Mouse (Mus musculus) heart, embryonic 10.5 days (tissue): Measurements from ENCODE around the gene Celsr2. TPM values are rescaled to one million over a fixed set of nuclear protein-coding genes. Genes with fewer than 3 reads are reported as not detected.

Experiments
- DNase-seq: peaks from one replicate; pipeline ENCODE4 v3.0.0-alpha.2; 2017; ENCODE audit warnings: low spot score
- H3K27ac ChIP-seq: fragments of 300-500 bp; sonication (generic); 2 replicates; pipeline ENCODE4 v1.5.1; 2016; ENCODE audit warnings: mild to moderate bottlenecking
- H3K27me3 ChIP-seq: fragments of 300-500 bp; sonication (generic); 2 replicates; pipeline ENCODE4 v1.6.1; 2016; ENCODE audit warnings: mild to moderate bottlenecking; ENCODE audit not compliant: poor library complexity, insufficient read depth, severe bottlenecking
- H3K36me3 ChIP-seq: fragments of 300-500 bp; sonication (generic); 2 replicates; pipeline ENCODE4 v1.6.1; 2016; ENCODE audit warnings: mild to moderate bottlenecking, moderate library complexity
- H3K4me1 ChIP-seq: fragments of 300-500 bp; sonication (generic); 2 replicates; pipeline ENCODE4 v1.6.1; 2016; ENCODE audit warnings: mild to moderate bottlenecking
- H3K4me3 ChIP-seq: fragments of 300-500 bp; sonication (generic); 2 replicates; pipeline ENCODE4 v1.5.1; 2016; ENCODE audit warnings: mild to moderate bottlenecking, moderate library complexity
- H3K9me3 ChIP-seq: fragments of 300-500 bp; sonication (generic); 2 replicates; pipeline ENCODE4 v1.6.1; 2016; ENCODE audit warnings: mild to moderate bottlenecking, moderate library complexity
- WGBS: fragments of 180-500 bp; shearing (Covaris S2); methylation state at CpG from one replicate; pipeline ENCODE4 v1.1.7; 2016; 5-methylcytosine and 5-hydroxymethylcytosine counted together
- polyA plus RNA-seq: library from polyadenylated mRNA; unstranded; fragments of >200 nt; fragmentation: Nextera tagmentation; extraction: Ambion mirVana; gene quantifications from 2 replicates; pipeline ENCODE4 v1.2.1, GENCODE M21; 2016

The Celsr2 gene
- polyA plus RNA-seq, 1 experiment from 2014 or later = 2.8 TPM

DNA sequence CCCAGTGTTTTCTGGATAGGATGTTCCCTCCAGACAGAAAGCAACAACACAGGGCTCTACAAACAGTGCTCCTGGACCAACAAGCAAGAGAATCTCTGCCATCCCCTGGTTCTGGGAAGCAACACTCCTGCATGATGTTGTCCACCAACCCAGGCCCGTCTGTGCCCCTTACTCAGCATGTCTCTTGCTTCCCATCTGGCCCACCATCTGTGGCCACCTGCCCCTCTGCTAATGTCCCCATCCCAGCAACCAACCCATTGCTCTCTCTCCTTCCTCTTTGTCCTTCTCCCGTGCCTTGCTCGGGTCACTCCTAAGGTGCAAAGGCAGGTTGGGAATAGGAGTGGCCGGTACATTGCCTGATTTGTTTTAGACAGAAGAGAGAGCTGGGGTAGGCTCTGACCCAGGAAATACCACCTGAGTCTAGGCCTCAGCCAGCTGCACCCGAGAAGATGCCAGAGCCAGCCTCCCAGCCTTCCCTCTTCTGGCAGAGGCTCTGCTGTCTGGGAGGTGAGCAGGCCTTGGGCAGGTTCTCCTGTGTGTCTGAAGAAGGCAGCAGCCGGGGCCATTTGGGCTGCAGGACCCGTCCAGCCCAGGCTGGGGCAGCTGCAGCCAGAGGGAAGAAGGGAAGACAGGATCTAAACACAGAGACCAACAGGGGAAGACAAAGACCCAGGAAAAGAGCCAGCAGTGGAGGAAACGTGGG lies 5.5 kb downstream of the Celsr2 start:
- H3K9me3 ChIP-seq = no peaks in the 10 kb centered on the region
- H3K4me3 ChIP-seq = no peak overlapping the region
- 57% methylated on average over 8 of the region's 8 CpGs for WGBS
- H3K36me3 ChIP-seq = peaks cover 20% of the 10 kb centered on the region
- H3K4me1 ChIP-seq = peaks cover 22% of the 10 kb centered on the region
- H3K27ac ChIP-seq = peak overlapping the region; percentile 43
- H3K27me3 ChIP-seq = peaks cover 59% of the 10 kb centered on the region
- no peak for DNase-seq

DNA sequence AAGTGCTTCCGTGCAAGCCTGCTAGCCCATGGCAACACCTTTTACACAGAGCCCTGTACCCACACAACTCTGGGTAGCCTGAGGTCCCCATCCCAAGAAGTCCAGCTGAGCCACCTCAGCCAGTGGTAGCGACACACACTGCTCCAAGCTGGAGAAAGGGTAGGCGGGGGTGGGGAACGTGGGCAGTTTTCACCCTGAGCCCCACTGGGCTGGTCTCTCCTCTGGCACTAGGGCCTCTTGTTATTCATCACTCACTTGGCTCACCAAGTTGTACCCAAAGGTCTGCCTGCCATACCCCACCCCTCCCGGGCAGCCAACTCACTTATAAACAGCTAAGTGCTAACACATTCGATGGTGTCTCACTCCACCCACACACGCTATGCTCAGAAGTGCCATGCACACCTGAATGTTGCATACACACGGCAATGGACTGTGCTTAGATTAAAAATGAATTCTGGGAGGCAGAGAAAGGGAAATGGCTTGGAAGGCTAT lies 6.8 kb downstream of the Celsr2 start:
- 84% methylated on average over 8 of the region's 8 CpGs for WGBS
- no peak overlapping the region for H3K27ac ChIP-seq
- H3K4me3 ChIP-seq = no peak overlapping the region
- no peaks in the 10 kb centered on the region for H3K9me3 ChIP-seq
- H3K4me1 ChIP-seq = peaks cover 22% of the 10 kb centered on the region
- H3K27me3 ChIP-seq = peaks cover 57% of the 10 kb centered on the region
- DNase-seq = no peak
- H3K36me3 ChIP-seq = peaks cover 12% of the 10 kb centered on the region

DNA sequence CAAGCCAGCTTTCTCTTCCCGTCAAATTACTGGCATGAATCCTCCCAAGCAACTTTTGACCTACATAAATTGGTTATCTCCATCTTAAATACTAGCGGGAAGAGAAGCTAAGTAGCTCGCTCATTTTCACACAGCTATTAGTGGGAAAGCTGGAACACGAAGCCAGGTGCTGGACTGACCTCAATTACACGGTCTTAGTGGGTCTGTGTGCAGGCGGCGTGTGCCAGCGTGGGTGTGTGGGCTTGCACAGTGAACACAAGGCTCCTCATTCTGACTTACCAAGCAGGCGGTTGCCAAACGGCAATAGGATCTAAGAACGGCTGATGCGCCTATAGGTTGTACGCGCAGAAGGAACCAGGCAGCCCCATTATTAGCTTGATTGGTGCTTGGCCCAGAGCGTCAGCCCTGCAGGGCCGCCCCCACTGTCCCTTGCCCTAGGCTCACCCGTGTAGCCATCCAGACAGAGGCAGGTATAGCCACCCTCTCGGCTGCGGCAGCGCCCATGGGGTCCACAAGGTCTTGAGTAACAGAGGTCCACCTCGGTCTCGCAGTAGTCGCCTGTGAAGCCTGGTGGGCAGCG lies 9.0 kb downstream of the Celsr2 start:
- WGBS = 82% methylated on average over 24 of the region's 24 CpGs
- H3K27me3 ChIP-seq = peaks cover 66% of the 10 kb centered on the region
- no peak overlapping the region for H3K4me3 ChIP-seq
- H3K27ac ChIP-seq = no peak overlapping the region
- H3K36me3 ChIP-seq = no peaks in the 10 kb centered on the region
- no peak for DNase-seq
- H3K4me1 ChIP-seq = peaks cover 24% of the 10 kb centered on the region
- no peaks in the 10 kb centered on the region for H3K9me3 ChIP-seq

DNA sequence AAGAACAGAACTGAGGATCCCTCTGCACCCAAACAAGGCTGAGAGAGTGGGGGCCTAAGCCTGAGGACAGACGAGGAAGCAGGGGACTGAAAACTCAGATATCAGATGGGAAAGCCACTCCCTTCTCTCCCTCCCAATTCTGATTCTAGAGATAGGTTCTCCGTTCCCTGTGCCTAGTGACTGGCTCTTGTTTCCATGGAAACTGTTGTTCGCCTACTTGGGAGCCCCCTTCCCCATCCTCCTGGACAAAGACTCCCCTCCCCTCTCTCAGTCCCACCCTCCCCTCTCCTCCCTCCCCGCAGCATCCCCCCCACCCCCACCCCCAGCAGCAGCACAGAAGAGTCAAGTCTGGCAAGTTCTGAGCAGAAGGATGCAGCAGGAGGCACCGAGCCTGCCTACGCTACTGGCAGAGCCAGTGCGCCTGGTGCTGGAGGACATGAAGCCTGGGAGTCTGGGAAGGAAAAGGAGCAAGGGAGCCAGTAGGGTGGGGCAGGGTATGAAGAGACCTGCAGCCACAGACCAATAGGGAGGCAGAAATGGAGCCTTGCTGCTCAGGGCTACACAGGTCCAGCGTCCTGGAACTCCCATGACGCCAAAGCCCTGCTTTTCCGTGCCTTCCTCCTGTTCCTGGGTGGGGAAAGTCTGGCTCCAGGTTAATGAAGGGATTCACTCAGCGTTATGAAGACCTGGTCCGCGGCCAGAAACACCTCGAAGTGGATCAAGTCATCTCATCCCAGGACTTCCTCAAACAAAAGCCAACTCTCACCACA lies 9.6 kb downstream of the Celsr2 start:
- Histone ChIP-seq H3K9me3 (no peaks in the 10 kb centered on the region), H3K27me3 (peaks cover 66% of the 10 kb centered on the region), H3K4me1 (peaks cover 17% of the 10 kb centered on the region), H3K27ac (no peak overlapping the region), H3K36me3 (no peaks in the 10 kb centered on the region), H3K4me3 (no peak overlapping the region)
- 39% methylated on average over 14 of the region's 14 CpGs for WGBS
- no peak for DNase-seq

GRCm38 (mm10) chr3:108402528-108402920 lies 12.8 kb downstream of the Celsr2 start:
- no peak for DNase-seq
- Histone ChIP-seq H3K36me3 (no peaks in the 10 kb centered on the region), H3K9me3 (no peaks in the 10 kb centered on the region), H3K4me1 (peaks cover 11% of the 10 kb centered on the region), H3K27ac (no peak overlapping the region), H3K27me3 (peaks cover 68% of the 10 kb centered on the region), H3K4me3 (no peak overlapping the region)
- 89% methylated on average over 15 of the region's 15 CpGs for WGBS

DNA sequence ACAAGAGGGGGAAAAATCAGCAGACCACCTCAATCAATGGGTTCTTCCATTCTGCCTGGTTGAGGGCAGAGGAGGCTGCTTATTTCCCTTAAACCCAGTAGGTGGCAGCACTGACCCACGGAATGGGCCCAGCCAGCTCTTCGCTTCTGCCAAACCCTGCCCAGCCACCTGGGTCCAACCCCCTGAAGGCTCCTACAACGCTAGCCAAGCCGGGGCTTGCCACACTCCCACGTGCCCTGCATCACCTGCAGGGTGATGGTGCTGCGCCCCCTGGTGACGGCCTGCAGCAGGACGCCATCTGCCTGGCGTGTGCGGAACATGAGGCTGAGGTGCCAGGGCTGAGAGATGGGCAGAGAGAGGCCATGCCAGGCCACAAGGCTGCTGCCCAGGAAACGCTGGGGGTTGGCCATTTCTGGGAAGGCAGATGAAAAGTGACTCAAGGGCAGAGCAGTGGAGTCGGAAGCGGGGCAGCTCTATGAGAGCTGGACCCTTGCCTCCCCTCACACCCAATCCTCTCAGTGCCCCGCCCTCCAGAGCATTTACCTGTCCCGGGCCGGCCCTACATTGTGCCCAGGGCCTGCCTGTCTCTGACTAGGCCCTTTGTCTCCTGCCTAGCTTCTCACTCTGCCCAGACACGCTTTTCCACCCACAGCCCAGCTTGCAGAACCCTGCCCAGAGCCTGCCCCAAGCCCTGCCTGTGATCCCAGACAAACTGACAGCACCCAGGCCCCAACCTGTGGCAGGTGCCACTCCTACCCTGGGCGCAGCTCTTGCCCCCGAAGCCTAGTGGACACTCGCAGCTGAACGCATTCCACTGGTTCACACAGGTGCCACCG lies 13.4 kb downstream of the Celsr2 start:
- WGBS = 30% methylated on average over 22 of the region's 22 CpGs
- H3K4me3 ChIP-seq = peak overlapping the region; percentile 36

DNA sequence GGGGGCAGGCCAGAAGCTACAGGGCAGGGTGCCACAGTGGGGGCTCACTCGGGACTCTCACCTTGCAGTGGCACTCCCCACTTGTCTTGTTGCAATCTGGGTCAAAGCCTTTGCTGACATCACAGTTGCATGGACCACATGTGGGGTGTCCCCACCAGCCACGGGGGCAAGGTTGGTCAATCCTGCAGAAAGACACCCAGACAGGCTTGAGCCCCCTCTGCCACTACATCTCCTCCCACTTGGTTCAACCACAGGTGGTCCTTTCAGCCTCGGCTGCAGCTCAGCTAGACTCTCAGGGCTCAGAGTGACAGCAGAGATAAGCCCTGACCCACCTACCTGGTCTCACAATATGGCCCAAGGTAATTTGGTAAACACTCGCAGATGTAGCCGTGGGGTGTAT lies 14.9 kb downstream of the Celsr2 start:
- WGBS = 62% methylated on average over 5 of the region's 5 CpGs
- no peak overlapping the region for H3K4me3 ChIP-seq
- H3K4me1 ChIP-seq = peaks cover 20% of the 10 kb centered on the region
- H3K27ac ChIP-seq = no peak overlapping the region
- H3K9me3 ChIP-seq = no peaks in the 10 kb centered on the region
- no peaks in the 10 kb centered on the region for H3K36me3 ChIP-seq
- H3K27me3 ChIP-seq = peaks cover 65% of the 10 kb centered on the region; the same call in 1 of the 2 replicates
- peak; percentile 72 for DNase-seq

More for the DNA sequence above, 13.4 kb downstream of the Celsr2 start:
- peak; percentile 92 for DNase-seq
- H3K27ac ChIP-seq = no peak overlapping the region
- H3K36me3 ChIP-seq = no peaks in the 10 kb centered on the region
- peaks cover 68% of the 10 kb centered on the region for H3K27me3 ChIP-seq
- H3K4me1 ChIP-seq = peaks cover 17% of the 10 kb centered on the region
- H3K9me3 ChIP-seq = no peaks in the 10 kb centered on the region

- Histone ChIP-seq H3K4me1 (peaks cover 26% of the 10 kb centered on the region), H3K36me3 (no peaks in the 10 kb centered on the region), H3K9me3 (no peaks in the 10 kb centered on the region), H3K4me3 (no peak overlapping the region), H3K27me3 (peaks cover 72% of the 10 kb centered on the region), H3K27ac (no peak overlapping the region)
- WGBS = 88% methylated on average over 9 of the region's 9 CpGs
- DNase-seq = no peak
Observed at GRCm38 (mm10) chr3:108398281-108398680, 17.1 kb downstream of the Celsr2 start.

- 40% methylated on average over 15 of the region's 15 CpGs for WGBS
- Histone ChIP-seq H3K9me3 (no peaks in the 10 kb centered on the region), H3K4me3 (peak overlapping the region; percentile 32), H3K4me1 (peaks cover 42% of the 10 kb centered on the region), H3K27me3 (peaks cover 50% of the 10 kb centered on the region), H3K27ac (peak overlapping the region; percentile 42; the same call in 1 of the 2 replicates), H3K36me3 (peaks cover under 1% of the 10 kb centered on the region; the same call in 1 of the 2 replicates)
- no peak for DNase-seq
Observed at GRCm38 (mm10) chr3:108392793-108393192, 22.6 kb downstream of the Celsr2 start.

DNA sequence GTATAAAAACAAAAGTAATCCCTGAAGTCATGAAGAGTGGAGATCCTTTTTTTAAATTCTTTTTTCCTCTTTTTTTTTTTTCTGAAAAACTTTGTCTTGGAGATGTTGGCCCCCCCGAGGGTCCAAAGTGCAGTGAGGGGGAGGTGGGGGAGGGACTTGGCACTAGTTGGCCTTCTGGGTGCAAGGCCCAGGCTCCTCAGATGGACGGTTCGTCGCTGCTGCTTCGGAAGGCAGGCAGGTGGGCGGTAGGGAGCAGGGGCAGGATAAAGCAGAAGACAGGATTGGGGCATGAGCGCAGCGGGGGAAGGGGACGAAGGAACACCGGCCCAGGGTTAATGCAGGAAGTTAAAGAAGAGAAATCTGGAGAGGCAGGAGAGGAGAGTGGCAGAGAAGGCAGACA lies 23.1 kb downstream of the Celsr2 start:
- 14% methylated on average over 10 of the region's 10 CpGs for WGBS
- Histone ChIP-seq H3K36me3 (peaks cover 5% of the 10 kb centered on the region), H3K27me3 (peaks cover 45% of the 10 kb centered on the region), H3K9me3 (no peaks in the 10 kb centered on the region), H3K4me3 (peak overlapping the region; percentile 32; the same call in 1 of the 2 replicates), H3K4me1 (peaks cover 37% of the 10 kb centered on the region), H3K27ac (peak overlapping the region; percentile 42; the same call in 1 of the 2 replicates)
- no peak for DNase-seq

GRCm38 (mm10) chr3:108389111-108389545 lies 26.2 kb downstream of the Celsr2 start:
- peak; percentile 97 for DNase-seq
- peaks cover 38% of the 10 kb centered on the region for H3K4me1 ChIP-seq
- peak overlapping the region; percentile 67 for H3K27ac ChIP-seq
- WGBS = 0% methylated on average over 5 of the region's 5 CpGs
- no peak overlapping the region for H3K4me3 ChIP-seq
- no peaks in the 10 kb centered on the region for H3K9me3 ChIP-seq
- peaks cover 19% of the 10 kb centered on the region for H3K27me3 ChIP-seq
- H3K36me3 ChIP-seq = peaks cover 27% of the 10 kb centered on the region

DNA sequence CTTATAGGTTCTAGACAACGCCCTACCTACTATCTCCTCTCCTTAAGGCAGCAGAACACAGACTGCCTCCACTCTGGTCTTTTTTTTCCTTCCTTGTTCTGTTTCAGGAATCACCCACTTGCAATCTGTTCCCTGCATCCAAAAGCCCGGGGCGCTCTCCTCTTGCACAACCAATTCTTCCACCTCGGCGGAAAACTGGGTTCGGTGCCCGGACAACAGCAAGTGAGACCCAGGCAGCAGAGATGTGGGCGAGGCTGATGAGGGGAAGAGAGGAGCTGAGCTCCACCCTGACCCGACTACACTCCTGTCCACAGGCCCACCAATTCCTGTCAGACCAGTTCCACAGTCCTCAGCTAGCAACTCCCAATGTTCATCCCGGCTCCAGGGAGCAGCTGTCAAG lies 29.2 kb downstream of the Celsr2 start:
- Histone ChIP-seq H3K4me1 (peaks cover 43% of the 10 kb centered on the region), H3K27ac (no peak overlapping the region), H3K9me3 (no peaks in the 10 kb centered on the region), H3K36me3 (peaks cover 27% of the 10 kb centered on the region), H3K4me3 (no peak overlapping the region), H3K27me3 (no peaks in the 10 kb centered on the region; the same call in 1 of the 2 replicates)
- no peak for DNase-seq
- WGBS = 91% methylated on average over 10 of the region's 10 CpGs
